Mouse (Mus musculus): ENCODE results near the gene Fig4. TPM values are rescaled to one million over a fixed set of nuclear protein-coding genes. Genes with fewer than 3 reads are reported as not detected.

The Fig4 gene
- polyA plus RNA-seq, 1 experiment from 2014 or later: 6.0 TPM

- Histone ChIP-seq H3K4me3 (ENCODE audit: low read depth, low read length) (no peak overlapping the region), H3K9me3 (ENCODE audit: low read length) (no peaks in the 10 kb centered on the region), H3K9ac (replicated peaks) (no peak overlapping the region), H3K27ac (ENCODE audit: low read depth) (peak overlapping the region; percentile 24; the same call in 1 of the 2 replicates), H3K4me2 (ENCODE audit: low read depth, low read length) (no peak overlapping the region), H3K4me1 (ENCODE audit: insufficient read depth) (peaks cover 19% of the 10 kb centered on the region), H3K36me3 (replicated peaks; ENCODE audit: insufficient read depth, low read length) (peaks cover 3% of the 10 kb centered on the region; the same call in 1 of the 2 replicates), H3K27me3 (ENCODE audit: insufficient read depth, low read length) (no peaks in the 10 kb centered on the region)
- no peak for ATAC-seq
- TF ChIP-seq EP300 (IDR thresholded peaks at IDR 0.05; ENCODE audit: low read depth) (no peak), CTCF (IDR thresholded peaks at IDR 0.05; ENCODE audit: low read depth) (no peak)
- DNase-seq: no peak
- 85% methylated on average over 2 of the region's 2 CpGs for WGBS (ENCODE audit: insufficient replicate concordance)
Observed at GRCm38 (mm10) chr10:41235159-41235558, 67.9 kb downstream of the Fig4 start.

DNA sequence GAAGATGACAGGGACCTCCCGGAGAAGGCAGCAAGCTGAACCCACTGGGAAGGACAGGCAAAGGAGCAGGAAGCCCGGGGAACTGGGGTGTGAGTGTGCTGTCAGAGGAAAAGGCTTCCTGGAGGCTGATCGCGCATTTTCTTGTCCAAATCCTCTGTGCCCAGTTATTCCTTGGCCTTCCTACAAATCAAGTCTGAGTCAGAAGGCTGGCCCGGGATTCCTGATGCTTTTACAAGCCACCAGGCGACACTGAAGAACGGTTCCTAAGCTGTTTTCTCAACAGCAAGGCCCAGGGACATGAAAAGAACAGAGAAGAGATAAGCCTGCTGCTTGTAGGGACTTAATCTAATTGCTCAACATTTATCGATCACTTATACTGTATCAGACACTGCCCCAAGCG lies 68.5 kb downstream of the Fig4 start:
- H3K4me1 ChIP-seq (ENCODE audit: insufficient read depth): peaks cover 19% of the 10 kb centered on the region
- 68% methylated on average over 9 of the region's 9 CpGs for WGBS (ENCODE audit: insufficient replicate concordance)
- TF ChIP-seq CTCF (IDR thresholded peaks at IDR 0.05; ENCODE audit: low read depth) (no peak), EP300 (IDR thresholded peaks at IDR 0.05; ENCODE audit: low read depth) (no peak)
- ATAC-seq: no peak
- H3K4me3 ChIP-seq (ENCODE audit: low read depth, low read length): no peak overlapping the region
- H3K36me3 ChIP-seq (replicated peaks; ENCODE audit: insufficient read depth, low read length): peaks cover 3% of the 10 kb centered on the region; the same call in 1 of the 2 replicates
- no peak overlapping the region for H3K4me2 ChIP-seq (ENCODE audit: low read depth, low read length)
- H3K27me3 ChIP-seq (ENCODE audit: insufficient read depth, low read length): no peaks in the 10 kb centered on the region
- H3K9me3 ChIP-seq (ENCODE audit: low read length): no peaks in the 10 kb centered on the region
- DNase-seq: no peak
- H3K27ac ChIP-seq (ENCODE audit: low read depth): peak overlapping the region; percentile 24; the same call in 1 of the 2 replicates
- no peak overlapping the region for H3K9ac ChIP-seq (replicated peaks)

GRCm38 (mm10) chr10:41233140-41233539 lies 69.9 kb downstream of the Fig4 start:
- TF ChIP-seq EP300 (IDR thresholded peaks at IDR 0.05; ENCODE audit: low read depth): no peak
- TF ChIP-seq CTCF (IDR thresholded peaks at IDR 0.05; ENCODE audit: low read depth): no peak
- WGBS (ENCODE audit: insufficient replicate concordance): 67% methylated on average over 6 of the region's 6 CpGs

GRCm38 (mm10) chr10:41231163-41231835 lies 71.8 kb downstream of the Fig4 start:
- H3K4me1 ChIP-seq (ENCODE audit: insufficient read depth): peaks cover 14% of the 10 kb centered on the region
- no peaks in the 10 kb centered on the region for H3K27me3 ChIP-seq (ENCODE audit: insufficient read depth, low read length)
- ATAC-seq: no peak
- no peak for TF ChIP-seq CTCF (IDR thresholded peaks at IDR 0.05; ENCODE audit: low read depth)
- TF ChIP-seq EP300 (IDR thresholded peaks at IDR 0.05; ENCODE audit: low read depth): no peak
- no peak overlapping the region for H3K9ac ChIP-seq (replicated peaks)
- WGBS (ENCODE audit: insufficient replicate concordance): 81% methylated on average over 6 of the region's 6 CpGs
- no peak for DNase-seq
- H3K36me3 ChIP-seq (replicated peaks; ENCODE audit: insufficient read depth, low read length): peaks cover 4% of the 10 kb centered on the region; the same call in 1 of the 2 replicates
- H3K27ac ChIP-seq (ENCODE audit: low read depth): no peak overlapping the region
- H3K4me3 ChIP-seq (ENCODE audit: low read depth, low read length): no peak overlapping the region
- no peaks in the 10 kb centered on the region for H3K9me3 ChIP-seq (ENCODE audit: low read length)
- H3K4me2 ChIP-seq (ENCODE audit: low read depth, low read length): no peak overlapping the region

More at GRCm38 (mm10) chr10:41233140-41233539, 69.9 kb downstream of the Fig4 start:
- Histone ChIP-seq H3K27me3 (ENCODE audit: insufficient read depth, low read length) (no peaks in the 10 kb centered on the region), H3K9ac (replicated peaks) (no peak overlapping the region), H3K9me3 (ENCODE audit: low read length) (no peaks in the 10 kb centered on the region), H3K4me1 (ENCODE audit: insufficient read depth) (peaks cover 19% of the 10 kb centered on the region), H3K36me3 (replicated peaks; ENCODE audit: insufficient read depth, low read length) (no peaks in the 10 kb centered on the region), H3K4me3 (ENCODE audit: low read depth, low read length) (no peak overlapping the region), H3K4me2 (ENCODE audit: low read depth, low read length) (no peak overlapping the region), H3K27ac (ENCODE audit: low read depth) (no peak overlapping the region)
- ATAC-seq: no peak
- DNase-seq: no peak

DNA sequence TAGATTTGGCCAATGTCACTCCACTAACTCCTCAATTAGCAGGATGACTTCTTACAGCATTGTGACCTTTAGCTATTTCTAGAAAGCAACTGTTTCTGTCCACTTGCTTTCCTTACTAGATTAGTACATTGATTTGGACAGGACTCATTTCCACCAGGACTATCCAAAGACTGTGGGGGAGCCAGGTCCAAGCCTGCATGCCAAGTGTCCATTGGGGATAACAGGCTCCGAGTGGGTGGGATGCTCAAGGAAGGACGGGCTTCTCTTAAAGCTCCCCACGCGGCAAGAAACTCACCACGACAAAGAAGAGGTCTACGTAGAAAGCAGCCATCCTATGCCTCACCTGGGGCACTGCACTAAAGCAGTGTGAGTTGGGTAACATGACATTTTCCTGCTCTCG lies 75.4 kb downstream of the Fig4 start:
- Histone ChIP-seq H3K9ac (replicated peaks) (no peak overlapping the region), H3K27ac (ENCODE audit: low read depth) (no peak overlapping the region), H3K36me3 (replicated peaks; ENCODE audit: insufficient read depth, low read length) (peaks cover 7% of the 10 kb centered on the region), H3K9me3 (ENCODE audit: low read length) (no peaks in the 10 kb centered on the region), H3K27me3 (ENCODE audit: insufficient read depth, low read length) (no peaks in the 10 kb centered on the region), H3K4me2 (ENCODE audit: low read depth, low read length) (no peak overlapping the region), H3K4me1 (ENCODE audit: insufficient read depth) (no peaks in the 10 kb centered on the region), H3K4me3 (ENCODE audit: low read depth, low read length) (no peak overlapping the region)
- 94% methylated on average over 7 of the region's 7 CpGs for WGBS (ENCODE audit: insufficient replicate concordance)
- TF ChIP-seq EP300 (IDR thresholded peaks at IDR 0.05; ENCODE audit: low read depth) (no peak), CTCF (IDR thresholded peaks at IDR 0.05; ENCODE audit: low read depth) (no peak)
- DNase-seq: no peak
- no peak for ATAC-seq

DNA sequence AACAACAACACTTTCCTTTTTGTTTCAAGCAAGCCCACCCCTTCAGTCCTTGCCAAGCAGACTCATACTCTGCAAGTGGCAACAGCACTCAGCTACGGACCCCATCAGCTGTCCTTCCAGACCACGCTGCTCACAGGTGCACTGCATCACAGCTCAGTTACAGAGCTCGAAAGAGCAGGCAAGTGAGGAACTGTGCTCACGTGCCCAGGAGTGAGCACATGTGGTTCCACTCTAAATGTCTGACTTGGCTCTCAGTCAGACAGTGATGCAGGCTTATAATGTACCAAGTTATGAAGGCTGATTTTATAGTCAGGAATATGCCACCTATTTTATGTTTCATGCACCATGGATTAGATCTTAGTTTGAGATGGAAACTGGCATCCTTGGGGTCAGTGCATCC lies 79.6 kb downstream of the Fig4 start:
- ATAC-seq: no peak
- peaks cover 23% of the 10 kb centered on the region for H3K4me1 ChIP-seq (ENCODE audit: insufficient read depth)
- H3K9me3 ChIP-seq (ENCODE audit: low read length): no peaks in the 10 kb centered on the region
- 85% methylated on average over 4 of the region's 4 CpGs for WGBS (ENCODE audit: insufficient replicate concordance)
- no peak overlapping the region for H3K4me2 ChIP-seq (ENCODE audit: low read depth, low read length)
- DNase-seq: no peak
- H3K27me3 ChIP-seq (ENCODE audit: insufficient read depth, low read length): no peaks in the 10 kb centered on the region
- TF ChIP-seq CTCF (IDR thresholded peaks at IDR 0.05; ENCODE audit: low read depth) (no peak), EP300 (IDR thresholded peaks at IDR 0.05; ENCODE audit: low read depth) (no peak)
- no peak overlapping the region for H3K27ac ChIP-seq (ENCODE audit: low read depth)
- H3K9ac ChIP-seq (replicated peaks): no peak overlapping the region
- peaks cover 7% of the 10 kb centered on the region for H3K36me3 ChIP-seq (replicated peaks; ENCODE audit: insufficient read depth, low read length)
- H3K4me3 ChIP-seq (ENCODE audit: low read depth, low read length): no peak overlapping the region
